Mouse (Mus musculus) cerebellum, adult 11-12 months (tissue): ENCODE measurements at regions not wholly inside any gene's neighbourhood (a gene's known extent, or its start where the extent isn't known, plus 50 kb on each side); places are given as distances from the start of the nearest gene placed in this dataset.
A peak's percentile ranks its signal among the peaks of the same experiment; 100 is the strongest.

ENCODE experiments used
- DNase-seq: peaks from one replicate; pipeline ENCODE4 v3.0.0; 2022

DNA sequence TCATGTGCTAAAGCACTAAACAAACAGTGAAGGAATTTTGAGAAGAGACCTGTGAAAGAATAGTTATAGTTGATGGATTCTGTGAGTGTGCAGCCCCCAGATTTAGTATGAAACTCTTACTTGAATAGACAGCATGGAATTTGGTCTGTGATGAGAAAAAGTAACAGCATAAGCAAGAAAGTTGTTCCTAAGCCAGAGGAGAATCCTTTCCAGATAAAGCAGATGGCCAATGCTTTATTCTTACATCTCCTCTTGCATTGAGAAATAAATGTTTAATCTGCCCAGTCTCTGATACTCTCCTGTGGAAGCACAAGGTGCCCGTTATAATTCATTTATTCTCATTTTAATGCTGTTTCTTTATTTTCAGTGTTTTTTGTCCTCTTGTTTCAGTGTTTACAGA, 263.5 kb downstream of the Tecrl start:
- DNase-seq: no peak

DNA sequence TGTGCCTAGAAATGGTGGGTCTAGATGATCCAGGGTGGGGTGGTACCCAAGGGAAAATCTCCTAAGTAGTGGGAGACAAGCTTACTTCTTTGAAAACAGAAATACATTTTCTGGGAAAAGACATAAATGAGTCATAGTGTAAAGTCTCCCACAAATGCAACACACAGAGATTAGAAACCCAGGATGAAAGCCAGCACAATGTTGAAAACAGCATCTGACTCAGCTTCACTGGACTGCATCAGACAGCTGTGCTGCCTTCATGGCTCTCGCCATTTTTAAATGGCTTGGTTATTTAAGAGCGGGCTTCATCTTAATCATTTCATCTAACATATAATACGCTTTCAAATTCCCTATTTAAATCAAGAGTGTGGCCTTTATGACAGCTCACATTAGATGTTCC, 300.2 kb downstream of the Tecrl start:
- DNase-seq: no peak

DNA sequence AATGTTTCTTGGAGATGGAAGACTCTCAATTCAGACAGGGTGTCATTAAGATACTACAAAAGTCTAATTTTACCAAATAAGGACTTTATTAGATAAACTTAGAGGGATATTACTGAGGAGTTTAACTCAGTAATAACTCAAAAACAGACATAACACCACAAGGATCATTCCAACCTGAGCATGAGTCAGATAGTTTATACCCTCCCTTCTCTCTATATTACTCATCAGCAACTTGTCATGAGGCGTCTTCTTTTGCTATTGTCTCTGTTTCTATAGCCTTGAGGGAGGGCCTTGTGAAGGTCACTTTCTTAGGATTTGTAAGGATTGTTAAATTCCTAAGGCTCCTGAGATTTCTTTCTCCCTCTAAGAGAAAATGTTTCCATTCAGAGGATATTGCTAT, 307.8 kb downstream of the Tecrl start:
- DNase-seq: no peak

DNA sequence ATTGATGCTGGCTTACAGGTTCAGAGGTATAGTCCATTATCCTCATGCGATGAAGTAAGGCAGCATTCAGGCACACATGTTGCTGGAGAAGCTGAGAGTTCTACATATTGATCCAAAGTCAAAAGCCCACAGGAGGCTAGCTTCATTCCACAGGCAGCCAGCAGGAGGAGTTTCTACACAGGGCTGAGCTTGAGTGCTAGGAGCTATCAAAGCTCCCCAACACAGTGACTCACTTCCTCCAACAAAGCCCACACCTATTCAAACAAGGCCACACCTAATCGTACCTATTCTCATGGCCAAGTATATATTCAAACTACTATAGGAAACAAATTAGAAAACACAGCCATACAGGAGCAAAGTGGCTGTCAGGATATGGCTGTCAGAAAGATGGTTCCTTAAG, 325.3 kb downstream of the Tecrl start:
- no peak for DNase-seq

DNA sequence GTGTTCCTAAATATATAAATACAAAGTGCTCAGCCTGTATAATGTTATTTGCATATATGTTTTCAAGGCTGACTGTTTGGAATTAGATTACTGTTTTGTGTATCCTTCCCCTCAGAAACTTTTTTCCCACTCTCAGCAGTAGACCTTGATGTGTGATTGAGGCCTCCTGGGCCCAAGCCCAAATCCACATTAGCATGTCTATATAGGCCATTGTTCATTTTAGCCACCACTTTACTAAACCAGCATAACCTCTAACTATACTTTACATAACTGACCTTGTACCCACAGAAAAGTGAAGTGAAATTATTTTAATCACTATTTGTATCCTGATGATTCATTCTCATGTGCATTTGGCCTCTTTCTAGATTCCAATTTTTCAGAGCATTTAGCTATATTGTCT, 349.0 kb downstream of the Tecrl start:
- DNase-seq: no peak

DNA sequence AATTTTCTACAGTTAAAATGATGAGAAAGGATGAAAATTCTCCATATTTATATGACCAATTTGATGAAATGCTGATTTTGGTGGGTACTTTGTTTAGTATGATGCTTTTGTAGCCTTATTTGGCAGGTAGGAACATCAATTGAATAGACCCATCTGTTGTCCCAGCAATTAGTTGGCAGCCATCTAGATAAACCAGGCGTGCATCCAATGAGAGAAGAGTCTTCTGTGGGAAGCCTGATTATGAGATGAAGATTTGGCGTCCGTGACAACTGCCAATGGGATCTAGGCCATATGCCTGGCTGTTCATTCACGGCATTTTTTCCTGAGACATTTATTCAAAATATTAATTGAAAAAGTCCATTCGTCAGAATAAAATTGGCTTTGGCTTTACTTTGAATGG, 365.9 kb downstream of the Tecrl start:
- peak; percentile 94 for DNase-seq

DNA sequence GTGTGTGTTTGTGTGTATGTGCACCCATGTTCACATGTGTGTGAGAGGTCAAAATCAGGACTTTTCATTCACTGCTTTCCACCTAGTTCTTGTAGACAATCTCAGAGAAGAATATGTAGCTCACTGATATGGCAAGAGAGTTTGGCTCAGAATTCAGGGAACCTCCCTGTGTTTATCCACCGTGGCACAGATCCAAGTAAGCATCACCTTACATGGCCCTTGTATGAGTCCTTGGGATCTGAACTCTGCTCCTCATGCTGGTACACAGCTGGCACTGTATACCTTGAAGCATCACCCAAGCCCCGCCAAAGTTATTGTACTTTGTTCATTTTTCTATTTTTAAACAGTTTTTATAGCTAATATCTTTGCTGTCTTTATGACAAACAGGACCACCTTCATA, 385.7 kb downstream of the Tecrl start:
- no peak for DNase-seq

DNA sequence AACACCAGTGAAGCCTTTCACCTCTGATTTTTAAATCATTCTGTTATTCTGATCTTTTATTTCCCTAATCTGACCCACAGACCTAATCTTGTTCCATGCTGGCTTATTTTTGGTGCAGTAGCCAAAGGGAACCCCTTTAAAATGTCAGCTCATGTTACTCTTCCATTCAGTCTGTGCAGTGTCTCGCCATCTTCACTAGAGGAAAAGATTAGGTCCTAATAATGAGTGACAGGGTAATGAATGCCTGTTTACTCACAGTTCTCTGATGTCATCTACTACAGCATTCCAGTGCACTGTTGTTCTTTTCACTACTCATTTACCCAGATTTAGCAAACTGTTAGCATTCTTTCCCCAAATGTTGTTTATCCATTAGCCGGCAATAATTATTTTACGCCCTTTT, 388.2 kb downstream of the Tecrl start:
- DNase-seq: no peak

DNA sequence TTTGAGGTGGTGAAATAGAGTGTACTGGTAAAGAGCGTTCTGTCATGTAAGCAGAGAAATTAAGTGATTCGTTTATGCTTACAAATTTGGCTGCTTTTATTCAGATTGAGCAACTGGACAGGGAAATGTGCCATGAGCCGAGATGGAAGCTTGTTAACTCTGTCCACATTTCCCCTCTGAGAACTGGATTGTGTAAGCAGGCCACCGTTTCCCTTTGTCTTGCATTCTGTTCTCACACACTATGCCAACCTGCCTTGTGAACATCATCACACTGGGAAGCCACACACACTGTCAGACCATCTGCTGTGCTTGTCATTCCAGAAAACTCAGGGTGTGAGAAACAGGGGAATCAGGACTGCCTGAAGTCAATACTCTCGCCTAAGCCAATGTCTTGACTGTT, 388.8 kb downstream of the Tecrl start:
- peak; percentile 87 for DNase-seq

DNA sequence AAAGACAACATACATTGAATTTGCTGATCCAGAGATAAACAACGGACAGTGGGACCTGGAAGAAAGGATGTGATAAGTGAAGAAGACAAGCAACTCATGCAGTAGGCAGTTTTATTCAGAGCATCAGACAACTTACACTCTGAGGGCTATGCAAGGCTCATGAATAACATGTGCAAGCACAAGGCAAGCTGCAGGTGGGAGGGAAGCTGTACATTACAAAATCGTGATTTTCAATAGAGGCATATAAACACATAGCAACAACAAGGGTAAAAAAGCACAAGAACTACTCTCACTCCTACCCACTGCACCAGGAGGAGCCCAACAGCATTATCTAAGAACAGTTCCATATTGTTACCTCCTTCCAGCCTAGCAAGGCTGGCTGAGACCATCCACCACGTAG, 390.5 kb downstream of the Tecrl start:
- DNase-seq: no peak

DNA sequence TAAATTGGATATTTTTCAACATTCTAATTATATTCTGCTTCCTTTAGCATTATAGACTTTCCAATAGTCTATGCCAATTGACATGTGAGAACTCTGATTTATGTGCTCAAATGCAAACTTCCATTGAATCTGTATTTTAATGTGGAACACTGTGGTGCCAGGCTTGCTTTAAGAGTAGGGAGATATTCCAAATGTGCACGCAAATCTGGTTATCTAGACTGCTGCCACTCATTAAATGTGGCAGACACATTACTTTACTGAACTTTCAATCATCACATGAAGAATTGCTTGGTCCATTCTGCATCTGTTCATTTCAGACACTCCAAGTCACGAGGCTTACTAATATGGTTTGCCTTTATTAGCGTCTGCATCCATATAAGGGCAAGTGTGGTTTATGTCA, 399.0 kb downstream of the Tecrl start:
- no peak for DNase-seq

DNA sequence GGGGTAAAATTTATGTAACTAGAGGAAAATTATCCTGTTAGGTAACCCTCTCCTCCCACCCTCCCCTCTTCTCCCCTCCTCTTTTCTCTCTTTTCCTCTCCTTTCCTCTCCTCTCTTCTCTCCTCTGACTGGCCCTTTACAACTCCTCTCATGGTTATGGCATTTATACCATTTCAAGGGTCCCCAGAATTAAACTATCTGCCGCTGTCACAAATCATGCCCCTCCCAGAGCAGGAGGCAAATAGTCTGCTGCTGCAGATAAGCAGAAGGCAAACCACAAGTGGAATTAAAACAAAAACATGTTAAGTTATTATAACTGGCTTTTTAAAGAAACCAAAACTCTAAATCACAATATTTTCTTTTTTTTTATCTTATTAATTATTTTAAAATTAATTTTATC, 407.9 kb downstream of the Tecrl start:
- no peak for DNase-seq

DNA sequence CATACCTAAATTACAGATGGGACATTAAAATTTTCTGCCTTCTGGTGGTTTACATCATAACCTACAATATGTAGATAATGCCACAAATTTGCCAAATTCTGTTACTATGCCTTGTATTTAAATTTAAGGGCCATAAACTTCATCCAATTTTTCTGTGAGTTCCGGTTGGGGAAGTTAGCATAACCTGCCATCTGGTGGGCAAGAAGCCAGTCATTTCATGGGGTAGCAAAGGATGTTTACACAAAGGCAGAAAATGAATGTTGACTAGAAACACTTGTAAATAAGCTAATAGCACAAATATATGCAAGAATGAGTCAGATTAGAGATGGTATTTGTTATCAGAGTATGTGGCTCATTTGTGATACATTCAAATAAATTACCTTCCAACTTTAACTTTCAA, 415.2 kb downstream of the Tecrl start:
- no peak for DNase-seq

DNA sequence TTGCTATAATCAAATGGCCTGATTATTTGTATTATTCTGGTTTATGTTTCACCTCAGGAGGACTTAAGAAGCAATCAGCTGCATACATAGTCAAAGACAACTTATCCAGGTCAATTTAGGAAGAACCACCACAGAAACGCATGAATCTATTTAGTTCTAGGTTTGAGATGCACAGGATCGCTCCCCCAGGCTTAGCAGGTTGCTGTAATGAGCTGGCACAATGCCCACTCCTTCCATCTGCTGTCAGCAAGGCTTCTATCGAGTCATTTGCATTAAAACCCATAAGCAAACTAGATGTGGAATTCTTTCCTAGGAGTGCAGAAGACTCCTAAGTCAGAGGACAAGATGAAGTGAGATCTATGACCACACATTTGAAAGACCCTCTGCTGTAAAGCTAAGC, 455.6 kb downstream of the Tecrl start:
- peak; percentile 71 for DNase-seq

DNA sequence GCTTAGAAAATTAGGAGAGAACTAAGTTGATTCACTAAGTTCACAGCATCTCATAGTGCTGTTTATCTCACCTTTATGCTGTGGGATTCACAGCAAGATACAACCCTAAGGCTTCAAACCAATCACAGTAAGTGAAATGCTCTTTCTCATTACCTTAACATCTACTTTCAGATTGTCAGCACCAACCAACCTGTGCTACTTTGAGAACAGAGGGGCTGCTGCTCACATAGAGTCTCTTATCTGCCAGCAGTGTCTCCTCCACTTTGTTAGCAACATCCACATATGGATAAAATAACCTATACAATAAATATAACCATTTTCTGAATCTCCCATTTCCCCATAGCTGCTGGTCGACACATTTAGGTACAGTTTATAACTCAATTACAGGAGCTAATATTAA, 456.1 kb downstream of the Tecrl start:
- DNase-seq: no peak

DNA sequence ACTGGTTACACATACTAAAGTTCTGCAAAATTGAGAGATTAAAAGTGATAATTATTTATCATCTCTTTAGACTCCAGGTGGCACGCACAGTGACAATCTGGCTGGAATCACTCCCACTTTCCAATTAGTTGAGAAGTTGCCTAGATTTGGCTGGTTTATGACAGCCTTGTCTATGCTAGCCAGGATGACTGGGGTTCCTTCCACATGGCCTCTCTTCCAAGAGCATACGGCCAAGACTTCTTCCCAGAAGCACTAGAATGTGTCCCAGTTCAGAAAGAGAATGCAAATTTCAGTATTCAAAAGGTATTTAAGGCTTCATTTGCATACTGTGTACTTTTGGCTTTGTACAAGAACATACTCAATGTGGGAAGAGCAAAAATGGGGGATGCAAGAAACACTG, 456.6 kb downstream of the Tecrl start:
- peak; percentile 44 for DNase-seq

DNA sequence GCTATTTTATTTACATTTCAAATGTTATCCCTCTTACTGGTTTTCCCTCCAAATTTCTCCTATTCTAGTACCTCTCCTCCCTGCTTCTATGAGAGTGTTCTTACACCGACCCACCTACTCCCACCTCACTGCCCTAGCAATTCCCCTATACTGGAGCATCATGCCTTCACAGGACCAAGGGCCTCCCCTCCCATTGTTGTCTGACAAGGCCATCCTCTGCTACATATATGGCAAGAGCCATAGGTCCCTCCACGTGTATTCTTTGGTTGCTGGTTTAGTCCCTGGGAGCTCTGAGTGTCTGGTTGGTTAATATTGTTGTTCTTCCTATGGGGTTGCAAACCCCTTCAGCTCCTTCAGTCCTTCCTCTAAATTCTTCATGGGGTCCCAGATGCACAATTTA, 485.7 kb downstream of the Tecrl start:
- no peak for DNase-seq

DNA sequence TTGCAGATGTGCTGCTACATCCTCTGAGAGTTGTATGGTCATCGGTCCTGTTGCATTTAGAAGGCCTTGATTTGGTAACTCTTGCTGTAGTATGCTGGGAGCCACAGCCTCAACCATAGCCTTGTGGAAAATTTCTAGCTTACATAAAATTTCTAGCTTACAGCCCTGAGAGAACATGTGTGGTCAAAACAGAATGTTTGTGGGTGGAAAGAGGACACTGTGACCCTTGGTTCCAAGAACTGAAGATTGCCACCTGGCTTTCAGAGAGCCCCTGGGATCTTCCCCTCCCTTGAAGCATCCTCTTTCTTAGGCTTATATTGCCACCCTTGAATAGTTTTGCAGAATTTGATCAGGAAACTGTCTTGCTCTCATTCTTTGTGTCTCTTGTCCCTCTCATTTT, 490.6 kb downstream of the Tecrl start:
- DNase-seq: no peak

DNA sequence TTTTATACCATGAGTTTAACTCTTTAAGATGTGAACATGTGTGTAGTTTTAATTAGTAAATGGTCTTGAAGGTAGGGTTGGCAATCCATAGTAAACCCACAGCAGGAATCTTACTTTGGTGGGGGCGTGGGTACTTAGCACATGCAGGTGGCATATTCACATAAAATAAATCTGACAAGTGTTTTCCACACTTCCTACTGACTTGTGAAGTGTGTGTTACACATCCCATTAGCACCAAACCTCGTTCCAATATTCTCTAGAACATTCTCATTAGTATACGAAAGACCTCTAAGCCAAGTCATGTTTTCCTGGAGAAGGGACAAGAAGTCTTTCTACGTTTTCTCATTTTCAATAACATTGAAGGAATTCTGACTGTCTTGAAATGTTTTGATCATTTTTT, 529.7 kb downstream of the Tecrl start:
- no peak for DNase-seq

DNA sequence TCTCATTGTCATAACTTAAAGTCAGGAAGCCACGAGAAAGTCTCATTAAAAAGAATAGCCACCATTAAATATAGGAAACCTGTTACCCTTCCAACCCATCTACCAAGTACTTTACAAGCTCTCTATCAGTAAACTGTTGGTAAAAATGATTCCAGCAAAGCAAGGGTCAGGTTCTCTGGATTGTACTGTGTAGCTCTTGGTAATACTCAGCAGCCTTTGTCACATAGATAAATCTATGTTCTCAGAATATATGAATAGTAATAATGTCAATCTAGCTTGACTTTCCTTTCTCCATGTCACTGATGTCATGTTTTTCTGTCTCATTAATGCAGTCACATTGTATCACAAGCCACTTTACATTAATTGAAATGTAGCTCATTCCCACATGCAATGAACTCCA, 561.8 kb downstream of the Tecrl start:
- no peak for DNase-seq
